Mouse (Mus musculus) liver, postnatal 0 days (tissue): ENCODE measurements around the gene Dscam. TPM values are rescaled to one million over a fixed set of nuclear protein-coding genes. Genes with fewer than 3 reads are reported as not detected.
A peak's percentile ranks its signal among the peaks of the same experiment; 100 is the strongest.

Experiments
- ATAC-seq: fragments of 200-750 bp; cut with Nextera tagmentation; 2 replicates; pipeline ENCODE4 v1.8.0; 2017; ENCODE audit warnings: mild to moderate bottlenecking, moderate library complexity
- DNase-seq: peaks from one replicate; pipeline ENCODE4 v3.0.0-alpha.2; 2016
- H3K27ac ChIP-seq: fragments of 300-500 bp; sonication (generic); 2 replicates; pipeline ENCODE4 v1.5.1; 2014; ENCODE audit warnings: antibody characterized with exemption, moderate library complexity, mild to moderate bottlenecking, low read depth
- H3K27me3 ChIP-seq: fragments of 300-500 bp; sonication (generic); 2 replicates; pipeline ENCODE4 v1.6.1; 2014; ENCODE audit warnings: low read length, control low read depth, mixed read lengths; ENCODE audit not compliant: insufficient read depth
- H3K36me3 ChIP-seq: fragments of 300-500 bp; sonication (generic); replicated peaks from 2 replicates; pipeline ENCODE4 v1.6.1; 2014; ENCODE audit warnings: mild to moderate bottlenecking, control low read depth, low read length, moderate library complexity, mixed read lengths; ENCODE audit not compliant: insufficient read depth
- H3K4me1 ChIP-seq: fragments of 300-500 bp; sonication (generic); 2 replicates; pipeline ENCODE4 v1.6.1; 2014; ENCODE audit warnings: antibody characterized with exemption, mild to moderate bottlenecking, control low read depth; ENCODE audit not compliant: insufficient read depth
- H3K4me2 ChIP-seq: fragments of 300-500 bp; sonication (generic); 2 replicates; pipeline ENCODE4 v1.6.1; 2014; ENCODE audit warnings: low read depth, mild to moderate bottlenecking, low read length, moderate library complexity, mixed read lengths
- H3K4me3 ChIP-seq: fragments of 300-500 bp; sonication (generic); 2 replicates; pipeline ENCODE4 v1.5.1; 2014; ENCODE audit warnings: low read depth, low read length
- H3K9ac ChIP-seq: fragments of 300-500 bp; sonication (generic); replicated peaks from 2 replicates; pipeline ENCODE4 v1.6.1; 2014; ENCODE audit warnings: mild to moderate bottlenecking, moderate library complexity
- H3K9me3 ChIP-seq: fragments of 300-500 bp; sonication (generic); 2 replicates; pipeline ENCODE4 v1.6.1; 2016; ENCODE audit warnings: mild to moderate bottlenecking, control low read depth, low read length, mixed read lengths
- CTCF ChIP-seq: sonication (generic); IDR thresholded peaks from 2 replicates; pipeline ENCODE4 v1.5.1; 2016; ENCODE audit warnings: antibody characterized with exemption, low read depth
- EP300 ChIP-seq: IDR thresholded peaks from 2 replicates; pipeline ENCODE4 v1.6.1; 2016; ENCODE audit warnings: antibody characterized with exemption, low read depth, mild to moderate bottlenecking
- WGBS: fragments of 180-500 bp; shearing (Covaris S2); extraction: QIAGEN DNeasy Blood & Tissue Kit; methylation state at CpG from one replicate; pipeline ENCODE4 v1.1.7; 2014; ENCODE audit not compliant: insufficient replicate concordance; 5-methylcytosine and 5-hydroxymethylcytosine counted together
- polyA plus RNA-seq: library from polyadenylated mRNA; unstranded; fragments of >200 nt; fragmentation: Nextera tagmentation; extraction: Ambion mirVana; gene quantifications from 2 replicates; pipeline ENCODE4 v1.2.1, GENCODE M21; 2015

The Dscam gene
- polyA plus RNA-seq, 1 experiment from 2014 or later, result not detected

GRCm38 (mm10) chr16:96676663-96677062, 493.9 kb downstream of the Dscam start:
- TF ChIP-seq EP300 (no peak), CTCF (no peak)
- H3K4me3 ChIP-seq, result no peak overlapping the region
- no peak overlapping the region for H3K9ac ChIP-seq
- H3K27me3 ChIP-seq, result no peaks in the 10 kb centered on the region
- H3K9me3 ChIP-seq, result no peaks in the 10 kb centered on the region
- H3K27ac ChIP-seq, result 0 out of 2 replicates have a peak overlapping the region, but pooled peaks have one; percentile 39
- DNase-seq (no peak), ATAC-seq (peak; percentile 41; the same call in 1 of the 2 replicates)
- WGBS, result 16% methylated on average over 1 of the region's 1 CpGs
- no peak overlapping the region for H3K4me2 ChIP-seq
- H3K4me1 ChIP-seq, result no peaks in the 10 kb centered on the region
- H3K36me3 ChIP-seq, result no peaks in the 10 kb centered on the region

GRCm38 (mm10) chr16:96673191-96673847, 497.2 kb downstream of the Dscam start:
- WGBS, result 70% methylated on average over 25 of the region's 25 CpGs
- Histone ChIP-seq H3K9ac (no peak overlapping the region), H3K4me3 (no peak overlapping the region), H3K36me3 (no peaks in the 10 kb centered on the region), H3K4me2 (no peak overlapping the region), H3K9me3 (no peaks in the 10 kb centered on the region), H3K27me3 (no peaks in the 10 kb centered on the region), H3K4me1 (no peaks in the 10 kb centered on the region), H3K27ac (no peak overlapping the region)
- no peak for ATAC-seq
- no peak for TF ChIP-seq CTCF
- no peak for TF ChIP-seq EP300
- no peak for DNase-seq

- WGBS, result 50% methylated on average over 11 of the region's 11 CpGs
- no peak overlapping the region for H3K27ac ChIP-seq
- DNase-seq, result no peak
- no peaks in the 10 kb centered on the region for H3K36me3 ChIP-seq
- no peaks in the 10 kb centered on the region for H3K9me3 ChIP-seq
- H3K27me3 ChIP-seq, result no peaks in the 10 kb centered on the region
- TF ChIP-seq CTCF, result peak; percentile 68
- no peak for TF ChIP-seq EP300
- H3K9ac ChIP-seq, result no peak overlapping the region
- H3K4me2 ChIP-seq, result no peak overlapping the region
- ATAC-seq, result no peak
- no peaks in the 10 kb centered on the region for H3K4me1 ChIP-seq
- no peak overlapping the region for H3K4me3 ChIP-seq
Observed at GRCm38 (mm10) chr16:96671603-96672374, 498.8 kb downstream of the Dscam start.

- DNase-seq (no peak), ATAC-seq (no peak)
- no peaks in the 10 kb centered on the region for H3K27me3 ChIP-seq
- no peaks in the 10 kb centered on the region for H3K4me1 ChIP-seq
- no peak overlapping the region for H3K4me2 ChIP-seq
- 41% methylated on average over 5 of the region's 5 CpGs for WGBS
- no peaks in the 10 kb centered on the region for H3K9me3 ChIP-seq
- TF ChIP-seq CTCF (no peak), EP300 (no peak)
- H3K9ac ChIP-seq, result no peak overlapping the region
- no peak overlapping the region for H3K4me3 ChIP-seq
- no peaks in the 10 kb centered on the region for H3K36me3 ChIP-seq
- H3K27ac ChIP-seq, result no peak overlapping the region
Observed at GRCm38 (mm10) chr16:96669706-96670105, 500.8 kb downstream of the Dscam start.

- Histone ChIP-seq H3K9me3 (no peaks in the 10 kb centered on the region), H3K4me1 (no peaks in the 10 kb centered on the region), H3K36me3 (no peaks in the 10 kb centered on the region), H3K27ac (no peak overlapping the region), H3K4me2 (no peak overlapping the region), H3K9ac (no peak overlapping the region), H3K27me3 (no peaks in the 10 kb centered on the region), H3K4me3 (no peak overlapping the region)
- no peak for ATAC-seq
- no peak for DNase-seq
- TF ChIP-seq CTCF (no peak), EP300 (no peak)
- WGBS, result 67% methylated on average over 1 of the region's 1 CpGs
Observed at GRCm38 (mm10) chr16:96668478-96668877, 502.1 kb downstream of the Dscam start.

GRCm38 (mm10) chr16:96661073-96661472, 509.5 kb downstream of the Dscam start:
- 70% methylated on average over 3 of the region's 3 CpGs for WGBS
- no peaks in the 10 kb centered on the region for H3K36me3 ChIP-seq
- no peak overlapping the region for H3K9ac ChIP-seq
- no peaks in the 10 kb centered on the region for H3K9me3 ChIP-seq
- no peak for TF ChIP-seq EP300
- peak; percentile 10; the same call in 1 of the 2 replicates for TF ChIP-seq CTCF
- ATAC-seq, result no peak
- H3K27me3 ChIP-seq, result no peaks in the 10 kb centered on the region
- DNase-seq, result no peak
- H3K4me1 ChIP-seq, result no peaks in the 10 kb centered on the region
- no peak overlapping the region for H3K4me3 ChIP-seq
- no peak overlapping the region for H3K4me2 ChIP-seq
- H3K27ac ChIP-seq, result no peak overlapping the region
